Mouse (Mus musculus) midbrain, embryonic 15.5 days (tissue): ENCODE measurements around the gene Mras. TPM values are rescaled to one million over a fixed set of nuclear protein-coding genes. Genes with fewer than 3 reads are reported as not detected.
A peak's percentile ranks its signal among the peaks of the same experiment; 100 is the strongest.

Experiments used
- ATAC-seq: fragments of 200-750 bp; cut with Nextera tagmentation; replicated peaks from 2 replicates; pipeline ENCODE4 v1.8.0; 2017; ENCODE audit warnings: moderate TSS enrichment
- H3K27ac ChIP-seq: fragments of 300-500 bp; sonication (generic); 2 replicates; pipeline ENCODE4 v1.5.1; 2015; ENCODE audit warnings: mild to moderate bottlenecking, inconsistent platforms
- H3K27me3 ChIP-seq: fragments of 300-500 bp; sonication (generic); replicated peaks from 2 replicates; pipeline ENCODE4 v1.6.1; 2015; ENCODE audit warnings: inconsistent platforms
- H3K36me3 ChIP-seq: fragments of 300-500 bp; sonication (generic); replicated peaks from 2 replicates; pipeline ENCODE4 v1.6.1; 2015; ENCODE audit warnings: inconsistent platforms
- H3K4me1 ChIP-seq: fragments of 300-500 bp; sonication (generic); 2 replicates; pipeline ENCODE4 v1.6.1; 2015; ENCODE audit warnings: inconsistent platforms
- H3K4me2 ChIP-seq: fragments of 300-500 bp; sonication (generic); 2 replicates; pipeline ENCODE4 v1.6.1; 2015; ENCODE audit warnings: inconsistent platforms, mild to moderate bottlenecking, moderate library complexity
- H3K4me3 ChIP-seq: fragments of 300-500 bp; sonication (generic); 2 replicates; pipeline ENCODE4 v1.5.1; 2015; ENCODE audit warnings: mild to moderate bottlenecking, inconsistent platforms
- H3K9ac ChIP-seq: fragments of 300-500 bp; sonication (generic); 2 replicates; pipeline ENCODE4 v1.6.1; 2015; ENCODE audit warnings: mild to moderate bottlenecking, inconsistent platforms
- H3K9me3 ChIP-seq: fragments of 300-500 bp; sonication (generic); 2 replicates; pipeline ENCODE4 v1.6.1; 2016; ENCODE audit warnings: inconsistent platforms
- WGBS: fragments of 180-500 bp; shearing (Covaris S2); methylation state at CpG from one replicate; pipeline ENCODE4 v1.1.7; 2015; ENCODE audit warnings: mixed read lengths; 5-methylcytosine and 5-hydroxymethylcytosine counted together
- polyA plus RNA-seq: library from polyadenylated mRNA; unstranded; fragments of >200 nt; fragmentation: Nextera tagmentation; extraction: Ambion mirVana; gene quantifications from 2 replicates; pipeline ENCODE4 v1.2.1, GENCODE M21; 2015

Mras gene
- polyA plus RNA-seq, 1 experiment from 2014 or later, result 64.3 TPM

- no peak overlapping the region for H3K4me3 ChIP-seq
- no peaks in the 10 kb centered on the region for H3K27me3 ChIP-seq
- H3K4me2 ChIP-seq, result no peak overlapping the region
- H3K4me1 ChIP-seq, result peaks cover 22% of the 10 kb centered on the region
- H3K9ac ChIP-seq, result no peak overlapping the region
- 64% methylated on average over 9 of the region's 9 CpGs for WGBS
- ATAC-seq, result no peak
- H3K36me3 ChIP-seq, result no peaks in the 10 kb centered on the region
- H3K9me3 ChIP-seq, result no peaks in the 10 kb centered on the region
- no peak overlapping the region for H3K27ac ChIP-seq
These were observed 13.2 kb downstream of the Mras start for GRCm38 (mm10) chr9:99423692-99424573.

GRCm38 (mm10) chr9:99421914-99422313 is 15.3 kb downstream of the Mras start:
- Histone ChIP-seq H3K4me3 (no peak overlapping the region), H3K4me1 (peaks cover 37% of the 10 kb centered on the region), H3K9me3 (no peaks in the 10 kb centered on the region), H3K4me2 (no peak overlapping the region), H3K36me3 (no peaks in the 10 kb centered on the region), H3K27ac (no peak overlapping the region), H3K9ac (no peak overlapping the region), H3K27me3 (no peaks in the 10 kb centered on the region)
- 67% methylated on average over 3 of the region's 3 CpGs for WGBS
- ATAC-seq, result no peak

GRCm38 (mm10) chr9:99419951-99420701 is 17.1 kb downstream of the Mras start:
- Histone ChIP-seq H3K9me3 (no peaks in the 10 kb centered on the region), H3K4me3 (no peak overlapping the region), H3K4me1 (peaks cover 50% of the 10 kb centered on the region), H3K27me3 (no peaks in the 10 kb centered on the region), H3K27ac (no peak overlapping the region), H3K4me2 (no peak overlapping the region), H3K9ac (no peak overlapping the region), H3K36me3 (no peaks in the 10 kb centered on the region)
- 75% methylated on average over 8 of the region's 8 CpGs for WGBS
- no peak for ATAC-seq

GRCm38 (mm10) chr9:99418377-99418776 is 18.8 kb downstream of the Mras start:
- no peaks in the 10 kb centered on the region for H3K36me3 ChIP-seq
- no peak overlapping the region for H3K4me2 ChIP-seq
- no peak overlapping the region for H3K9ac ChIP-seq
- peak; percentile 55; the same call in 1 of the 2 replicates for ATAC-seq
- H3K4me3 ChIP-seq, result no peak overlapping the region
- peaks cover 50% of the 10 kb centered on the region for H3K4me1 ChIP-seq
- WGBS, result 63% methylated on average over 5 of the region's 5 CpGs
- H3K27ac ChIP-seq, result peak overlapping the region; percentile 67
- no peaks in the 10 kb centered on the region for H3K27me3 ChIP-seq
- H3K9me3 ChIP-seq, result no peaks in the 10 kb centered on the region

- peak; percentile 35 for ATAC-seq
- no peak overlapping the region for H3K9ac ChIP-seq
- no peaks in the 10 kb centered on the region for H3K9me3 ChIP-seq
- H3K27ac ChIP-seq, result peak overlapping the region; percentile 67; the same call in 1 of the 2 replicates
- 52% methylated on average over 4 of the region's 4 CpGs for WGBS
- H3K27me3 ChIP-seq, result no peaks in the 10 kb centered on the region
- no peak overlapping the region for H3K4me2 ChIP-seq
- no peak overlapping the region for H3K4me3 ChIP-seq
- H3K36me3 ChIP-seq, result no peaks in the 10 kb centered on the region
- peaks cover 45% of the 10 kb centered on the region for H3K4me1 ChIP-seq
These were observed 19.8 kb downstream of the Mras start for GRCm38 (mm10) chr9:99417288-99417846.

- Histone ChIP-seq H3K27me3 (no peaks in the 10 kb centered on the region), H3K4me1 (peaks cover 45% of the 10 kb centered on the region), H3K36me3 (no peaks in the 10 kb centered on the region), H3K4me2 (no peak overlapping the region), H3K9me3 (no peaks in the 10 kb centered on the region), H3K4me3 (no peak overlapping the region), H3K9ac (no peak overlapping the region), H3K27ac (peak overlapping the region; percentile 43; the same call in 1 of the 2 replicates)
- WGBS, result 90% methylated on average over 3 of the region's 3 CpGs
- no peak for ATAC-seq
These were observed 20.4 kb downstream of the Mras start for GRCm38 (mm10) chr9:99416809-99417208.

GRCm38 (mm10) chr9:99411785-99412184 is 25.4 kb downstream of the Mras start:
- no peaks in the 10 kb centered on the region for H3K36me3 ChIP-seq
- H3K9me3 ChIP-seq, result no peaks in the 10 kb centered on the region
- H3K27me3 ChIP-seq, result no peaks in the 10 kb centered on the region
- no peak overlapping the region for H3K4me2 ChIP-seq
- ATAC-seq, result no peak
- H3K4me3 ChIP-seq, result no peak overlapping the region
- peaks cover 24% of the 10 kb centered on the region for H3K4me1 ChIP-seq
- H3K9ac ChIP-seq, result no peak overlapping the region
- 90% methylated on average over 4 of the region's 4 CpGs for WGBS
- no peak overlapping the region for H3K27ac ChIP-seq

GRCm38 (mm10) chr9:99411093-99411492 is 26.1 kb downstream of the Mras start:
- 92% methylated on average over 5 of the region's 5 CpGs for WGBS
- H3K4me3 ChIP-seq, result no peak overlapping the region
- no peak overlapping the region for H3K27ac ChIP-seq
- no peak overlapping the region for H3K9ac ChIP-seq
- no peak overlapping the region for H3K4me2 ChIP-seq
- ATAC-seq, result no peak
- no peaks in the 10 kb centered on the region for H3K9me3 ChIP-seq
- no peaks in the 10 kb centered on the region for H3K36me3 ChIP-seq
- H3K27me3 ChIP-seq, result no peaks in the 10 kb centered on the region
- H3K4me1 ChIP-seq, result peaks cover 18% of the 10 kb centered on the region; the same call in 1 of the 2 replicates

- peaks cover 4% of the 10 kb centered on the region; the same call in 1 of the 2 replicates for H3K4me1 ChIP-seq
- H3K4me3 ChIP-seq, result no peak overlapping the region
- H3K36me3 ChIP-seq, result no peaks in the 10 kb centered on the region
- H3K27ac ChIP-seq, result no peak overlapping the region
- no peaks in the 10 kb centered on the region for H3K9me3 ChIP-seq
- no peak for ATAC-seq
- H3K4me2 ChIP-seq, result no peak overlapping the region
- WGBS, result 80% methylated on average over 3 of the region's 3 CpGs
- H3K9ac ChIP-seq, result no peak overlapping the region
- H3K27me3 ChIP-seq, result no peaks in the 10 kb centered on the region
These were observed 27.9 kb downstream of the Mras start for GRCm38 (mm10) chr9:99409280-99409679.

- Histone ChIP-seq H3K9me3 (no peaks in the 10 kb centered on the region), H3K9ac (no peak overlapping the region), H3K4me2 (no peak overlapping the region), H3K36me3 (0 out of 2 replicates have a peak, but pooled peaks cover 4% of the 10 kb centered on the region), H3K4me1 (peaks cover 4% of the 10 kb centered on the region; the same call in 1 of the 2 replicates), H3K4me3 (no peak overlapping the region), H3K27ac (no peak overlapping the region), H3K27me3 (no peaks in the 10 kb centered on the region)
- ATAC-seq, result no peak
- 80% methylated on average over 9 of the region's 9 CpGs for WGBS
These were observed 35.8 kb downstream of the Mras start for GRCm38 (mm10) chr9:99401288-99401974.

GRCm38 (mm10) chr9:99400781-99401180 is 36.4 kb downstream of the Mras start:
- ATAC-seq, result no peak
- H3K27ac ChIP-seq, result no peak overlapping the region
- 86% methylated on average over 6 of the region's 6 CpGs for WGBS

More at GRCm38 (mm10) chr9:99400781-99401180, 36.4 kb downstream of the Mras start:
- Histone ChIP-seq H3K4me3 (no peak overlapping the region), H3K9me3 (no peaks in the 10 kb centered on the region), H3K27me3 (no peaks in the 10 kb centered on the region), H3K4me1 (peaks cover 4% of the 10 kb centered on the region; the same call in 1 of the 2 replicates), H3K4me2 (no peak overlapping the region), H3K9ac (no peak overlapping the region), H3K36me3 (0 out of 2 replicates have a peak, but pooled peaks cover 4% of the 10 kb centered on the region)
